Mouse (Mus musculus) frontal cortex, adult 2 months (tissue): Measurements from ENCODE around the gene B4galnt1. TPM values are rescaled to one million over a fixed set of nuclear protein-coding genes. Genes with fewer than 3 reads are reported as not detected.

Experiments
- DNase-seq, 2 experiments: peaks; one replicate each; pipeline ENCODE4 v3.0.0; 2022; ENCODE audit warnings: low spot score in 1 of 2; ENCODE audit errors: extremely low spot score in 1 of 2
- polyA plus RNA-seq: library from polyadenylated mRNA; depleted of rRNA; stranded (reverse); fragments of >200 nt; gene quantifications from 2 replicates; pipeline ENCODE4 v1.2.3, GENCODE M21; 2012

The B4galnt1 gene
- polyA plus RNA-seq, 1 experiment: 112 TPM

- DNase-seq: no peak
Measured at GRCm38 (mm10) chr10:127166771-127167613, 2.0 kb downstream of the B4galnt1 start.

- no peak for DNase-seq
Measured at GRCm38 (mm10) chr10:127167614-127168192, 2.7 kb downstream of the B4galnt1 start.

GRCm38 (mm10) chr10:127170002-127170401, 5.0 kb downstream of the B4galnt1 start:
- DNase-seq: no peak

GRCm38 (mm10) chr10:127170837-127171272, 5.8 kb downstream of the B4galnt1 start:
- DNase-seq: peak in 1 of 2 experiments; percentile 71

GRCm38 (mm10) chr10:127171631-127172200, 6.7 kb downstream of the B4galnt1 start:
- no peak for DNase-seq

GRCm38 (mm10) chr10:127173148-127174065, 8.4 kb downstream of the B4galnt1 start:
- DNase-seq: no peak

GRCm38 (mm10) chr10:127174170-127174569, 9.1 kb downstream of the B4galnt1 start:
- DNase-seq: no peak

- no peak for DNase-seq
Measured at GRCm38 (mm10) chr10:127176228-127176627, 11.2 kb downstream of the B4galnt1 start.

GRCm38 (mm10) chr10:127176756-127177155, 11.7 kb downstream of the B4galnt1 start:
- no peak for DNase-seq

- DNase-seq: no peak
Measured at GRCm38 (mm10) chr10:127177235-127177634, 12.2 kb downstream of the B4galnt1 start.

GRCm38 (mm10) chr10:127177719-127178118, 12.7 kb downstream of the B4galnt1 start:
- DNase-seq: peak in 1 of 2 experiments; percentile 91

GRCm38 (mm10) chr10:127178286-127179027, 13.4 kb downstream of the B4galnt1 start:
- DNase-seq: no peak

GRCm38 (mm10) chr10:127179871-127180694, 15.1 kb downstream of the B4galnt1 start, which contains the start of gene Slc26a10:
Gene Slc26a10 (minus strand): TSS chr10:127180645.
- DNase-seq: peak in 1 of 2 experiments; percentile 70

GRCm38 (mm10) chr10:127180695-127181047, 15.6 kb downstream of the B4galnt1 start:
- no peak for DNase-seq

- DNase-seq: no peak
Measured at GRCm38 (mm10) chr10:127181566-127181965, 16.5 kb downstream of the B4galnt1 start.

- no peak for DNase-seq
Measured at GRCm38 (mm10) chr10:127182624-127183023, 17.6 kb downstream of the B4galnt1 start.

GRCm38 (mm10) chr10:127183759-127184158, 18.7 kb downstream of the B4galnt1 start:
- DNase-seq: no peak

GRCm38 (mm10) chr10:127185101-127185500, 20.1 kb downstream of the B4galnt1 start:
- no peak for DNase-seq

GRCm38 (mm10) chr10:127185506-127185905, 20.5 kb downstream of the B4galnt1 start:
- no peak for DNase-seq
